Mouse (Mus musculus) heart, adult 2 months (tissue): ENCODE results near the gene Tuba1a. TPM values are rescaled to one million over a fixed set of nuclear protein-coding genes. Genes with fewer than 3 reads are reported as not detected.

Source experiments
- DNase-seq, 2 experiments: peaks; one replicate each; pipeline ENCODE4 v3.0.0; 2021
- H3K27ac ChIP-seq: fragments of 200-600 bp; 2 replicates; pipeline ENCODE4 v1.8.1; 2022
- H3K27me3 ChIP-seq: fragments of 200-500 bp; 2 replicates; pipeline ENCODE4 v1.6.1; 2012; ENCODE audit warnings: mild to moderate bottlenecking, low read length, inconsistent platforms, mixed read lengths; ENCODE audit not compliant: control insufficient read depth, insufficient read depth
- H3K36me3 ChIP-seq: fragments of 200-500 bp; 2 replicates; pipeline ENCODE4 v1.6.1; 2012; ENCODE audit warnings: low read length, inconsistent platforms; ENCODE audit not compliant: control insufficient read depth, insufficient read depth
- H3K4me1 ChIP-seq: fragments of 200-500 bp; 2 replicates; pipeline ENCODE4 v1.6.1; 2011; ENCODE audit warnings: low read length; ENCODE audit not compliant: control insufficient read depth, insufficient read depth
- H3K4me3 ChIP-seq: fragments of 200-600 bp; 2 replicates; pipeline ENCODE4 v1.8.1; 2022
- H3K79me2 ChIP-seq: fragments of 200-500 bp; replicated peaks from 2 replicates; pipeline ENCODE4 v1.6.1; 2012; ENCODE audit warnings: mild to moderate bottlenecking, inconsistent platforms, low read length, moderate library complexity, mixed read lengths; ENCODE audit not compliant: control insufficient read depth, insufficient read depth
- H3K9ac ChIP-seq: fragments of 200-500 bp; 2 replicates; pipeline ENCODE4 v1.6.1; 2012; ENCODE audit warnings: low read depth, mild to moderate bottlenecking, control low read depth, inconsistent platforms, low read length, mixed read lengths
- CTCF ChIP-seq: fragments of 200-600 bp; IDR thresholded peaks from 2 replicates; pipeline ENCODE4 v1.8.1; 2022; ENCODE audit warnings: antibody characterized with exemption, mild to moderate bottlenecking, moderate library complexity
- EP300 ChIP-seq: fragments of 200-500 bp; IDR thresholded peaks from 2 replicates; pipeline ENCODE4 v1.6.1; 2011; ENCODE audit warnings: low read depth, low read length, control low read depth; ENCODE audit not compliant: insufficient read depth
- POLR2A ChIP-seq: fragments of 200-500 bp; IDR thresholded peaks from 2 replicates; pipeline ENCODE4 v1.6.1; 2011; ENCODE audit warnings: mild to moderate bottlenecking, low read depth, low read length, control low read depth; ENCODE audit not compliant: insufficient read depth
- WGBS: fragments of 180-500 bp; shearing (Covaris S2); methylation state at CpG from one replicate; pipeline ENCODE4 v1.1.7; 2018; 5-methylcytosine and 5-hydroxymethylcytosine counted together
- intact Hi-C: fragments of 180-260 bp; cut with DNase I; formaldehyde crosslinking; loops from one replicate; pipeline ENCODE4 v1.15.1; 2025
- polyA plus RNA-seq: library from polyadenylated mRNA; depleted of rRNA; stranded (reverse); fragments of >200 nt; gene quantifications from 2 replicates; pipeline ENCODE4 v1.2.3, GENCODE M21; 2012; rRNA removed
- total RNA-seq, 2 experiments: library from RNA; stranded (reverse); gene quantifications; 2 replicates each; pipeline ENCODE4 v1.2.3; 2021

Tuba1a gene
- total and polyA plus RNA-seq, 3 experiments, result 57.0 to 165 (median 85.0) TPM

DNA sequence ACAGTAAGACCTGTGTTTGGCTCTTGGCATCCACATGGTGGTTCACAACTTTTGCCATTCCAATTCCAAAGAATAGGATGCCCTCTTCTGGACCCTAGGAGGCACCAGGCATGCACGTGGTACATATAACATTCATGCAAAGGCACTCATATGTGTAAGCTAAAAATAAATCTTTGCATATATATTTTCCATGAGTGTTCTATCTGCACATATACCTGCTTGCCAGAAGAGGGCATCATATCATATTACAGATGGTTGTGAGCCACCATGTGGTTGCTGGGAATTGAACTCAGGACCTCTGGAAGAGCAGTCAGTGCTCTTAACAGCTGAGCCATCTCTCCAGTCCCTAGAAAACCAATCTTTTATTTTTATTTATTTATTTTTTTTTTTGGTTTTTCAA lies 52.0 kb downstream of the Tuba1a start:
- intact Hi-C loops, result no loop called here
- 50% methylated on average over 1 of the region's 1 CpGs for WGBS
- TF ChIP-seq POLR2A, result no peak
- no peak for TF ChIP-seq EP300
- peak; percentile 38 for TF ChIP-seq CTCF

More for the DNA sequence above, 52.0 kb downstream of the Tuba1a start:
- H3K27ac ChIP-seq, result no peak overlapping the region
- no peaks in the 10 kb centered on the region for H3K36me3 ChIP-seq
- H3K27me3 ChIP-seq, result peaks cover 2% of the 10 kb centered on the region; the same call in 1 of the 2 replicates
- peaks cover 1% of the 10 kb centered on the region for H3K4me1 ChIP-seq
- H3K4me3 ChIP-seq, result no peak overlapping the region
- H3K79me2 ChIP-seq, result no peaks in the 10 kb centered on the region
- no peak for DNase-seq
- H3K9ac ChIP-seq, result no peak overlapping the region

Other genes starting within 250 kb of the Tuba1a start
- under 1 TPM; 0.11 to 0.16 TPM for gene Ccdc65, start 245.5 kb downstream of the Tuba1a start, total RNA-seq
- gene Ccdc65, start 245.5 kb downstream of the Tuba1a start, polyA plus RNA-seq, result 0.15 and 0.37 TPM in 2 replicates
- gene Fkbp11, start 225.5 kb downstream of the Tuba1a start, total RNA-seq, result 1 to 10 TPM; 5.1 to 5.8 TPM
- 3.2 and 4.8 TPM in 2 replicates for gene Fkbp11, start 225.5 kb downstream of the Tuba1a start, polyA plus RNA-seq
- gene Arf3, start 190.5 kb downstream of the Tuba1a start, total RNA-seq, result 10 to 100 TPM; 18.9 to 20.0 TPM
- gene Arf3, start 190.5 kb downstream of the Tuba1a start, polyA plus RNA-seq, result 30.6 and 41.0 TPM in 2 replicates
- under 1 TPM; 0.20 to 0.29 TPM for gene Wnt10b, start 175.6 kb downstream of the Tuba1a start, total RNA-seq
- gene Wnt10b, start 175.6 kb downstream of the Tuba1a start, polyA plus RNA-seq, result 0.23 and 0.70 TPM in 2 replicates
- gene Wnt1, start 163.8 kb downstream of the Tuba1a start, total RNA-seq, result not detected
- gene Wnt1, start 163.8 kb downstream of the Tuba1a start, polyA plus RNA-seq, result not detected in 2 replicates
- gene Ddn, start 144.2 kb downstream of the Tuba1a start, total RNA-seq, result under 1 TPM; 0.45 to 0.50 TPM
- gene Ddn, start 144.2 kb downstream of the Tuba1a start, polyA plus RNA-seq, result 0.12 and 0.23 TPM in 2 replicates
- 100 to 1,000 TPM; 104 to 114 TPM for gene Prkag1, start 122.2 kb downstream of the Tuba1a start, total RNA-seq
- 95.7 and 200 TPM in 2 replicates for gene Prkag1, start 122.2 kb downstream of the Tuba1a start, polyA plus RNA-seq
- 10 to 100 TPM; 51.3 to 56.5 TPM for gene Kmt2d, start 82.5 kb downstream of the Tuba1a start, total RNA-seq
- 17.1 and 17.7 TPM in 2 replicates for gene Kmt2d, start 82.5 kb downstream of the Tuba1a start, polyA plus RNA-seq
- gene Rhebl1, start 59.2 kb downstream of the Tuba1a start, total RNA-seq, result 1 to 10 TPM; 1.6 to 2.3 TPM
- 3.7 and 4.4 TPM in 2 replicates for gene Rhebl1, start 59.2 kb downstream of the Tuba1a start, polyA plus RNA-seq
- gene Dhh, start 55.2 kb downstream of the Tuba1a start, total RNA-seq, result 1 to 10 TPM in 1 of 2 experiments, under 1 TPM in 1; 0.73 to 1.5 TPM
- gene Dhh, start 55.2 kb downstream of the Tuba1a start, polyA plus RNA-seq, result 0.94 and 1.8 TPM in 2 replicates
- gene Lmbr1l, start 35.5 kb downstream of the Tuba1a start, total RNA-seq, result 10 to 100 TPM in 1 of 2 experiments, 1 to 10 TPM in 1; 7.1 to 11.1 TPM
- gene Lmbr1l, start 35.5 kb downstream of the Tuba1a start, polyA plus RNA-seq, result 23.2 and 25.0 TPM in 2 replicates
- 100 to 1,000 TPM; 129 to 144 TPM for gene Tuba1b, start 19.1 kb downstream of the Tuba1a start, total RNA-seq
- gene Tuba1b, start 19.1 kb downstream of the Tuba1a start, polyA plus RNA-seq, result 534 and 728 TPM in 2 replicates
- gene Gm49450, start 152 bp downstream of the Tuba1a start, total RNA-seq, result not detected
- gene Gm49450, start 152 bp downstream of the Tuba1a start, polyA plus RNA-seq, result 26.2 TPM in 1 of 2 replicates, not detected in the other
- gene Tuba1c, start 76.2 kb upstream of the Tuba1a start, total RNA-seq, result 10 to 100 TPM; 30.1 to 39.0 TPM
- gene Tuba1c, start 76.2 kb upstream of the Tuba1a start, polyA plus RNA-seq, result 58.6 and 74.4 TPM in 2 replicates
- gene Prph, start 101.5 kb upstream of the Tuba1a start, total RNA-seq, result under 1 TPM; 0.13 to 0.80 TPM
- 1.00 and 2.1 TPM in 2 replicates for gene Prph, start 101.5 kb upstream of the Tuba1a start, polyA plus RNA-seq
- gene Troap, start 120.9 kb upstream of the Tuba1a start, total RNA-seq, result under 1 TPM in 1 of 2 experiments, not detected in 1; 0.31 TPM
- gene Troap, start 120.9 kb upstream of the Tuba1a start, polyA plus RNA-seq, result 0.18 and 0.53 TPM in 2 replicates
- not detected for gene C1ql4, start 134.1 kb upstream of the Tuba1a start, total RNA-seq
- not detected in 2 replicates for gene C1ql4, start 134.1 kb upstream of the Tuba1a start, polyA plus RNA-seq
- gene Dnajc22, start 139.5 kb upstream of the Tuba1a start, total RNA-seq, result under 1 TPM; 0.44 to 0.57 TPM
- 0.18 and 0.35 TPM in 2 replicates for gene Dnajc22, start 139.5 kb upstream of the Tuba1a start, polyA plus RNA-seq
- 1 to 10 TPM; 6.6 to 6.7 TPM for gene Spats2, start 172.2 kb upstream of the Tuba1a start, total RNA-seq
- gene Spats2, start 172.2 kb upstream of the Tuba1a start, polyA plus RNA-seq, result 5.3 and 6.7 TPM in 2 replicates